Mouse (Mus musculus) embryonic facial prominence, embryonic 15.5 days (tissue): ENCODE data around the gene Myh9. TPM values are rescaled to one million over a fixed set of nuclear protein-coding genes. Genes with fewer than 3 reads are reported as not detected.

Source experiments
- ATAC-seq: fragments of 200-750 bp; cut with Nextera tagmentation; 2 replicates; pipeline ENCODE4 v1.8.0; 2017; ENCODE audit warnings: low read depth, moderate TSS enrichment; ENCODE audit not compliant: insufficient number of reproducible peaks, low FRiP score, low TSS enrichment
- H3K27ac ChIP-seq: fragments of 300-500 bp; sonication (generic); replicated peaks from 2 replicates; pipeline ENCODE4 v1.5.1; 2015; ENCODE audit warnings: mild to moderate bottlenecking, inconsistent platforms
- H3K27me3 ChIP-seq: fragments of 300-500 bp; sonication (generic); 2 replicates; pipeline ENCODE4 v1.6.1; 2015; ENCODE audit warnings: inconsistent platforms
- H3K36me3 ChIP-seq: fragments of 300-500 bp; sonication (generic); 2 replicates; pipeline ENCODE4 v1.6.1; 2015; ENCODE audit warnings: mild to moderate bottlenecking, inconsistent platforms
- H3K4me1 ChIP-seq: fragments of 300-500 bp; sonication (generic); 2 replicates; pipeline ENCODE4 v1.6.1; 2015; ENCODE audit warnings: inconsistent platforms
- H3K4me2 ChIP-seq: fragments of 300-500 bp; sonication (generic); replicated peaks from 2 replicates; pipeline ENCODE4 v1.6.1; 2015; ENCODE audit warnings: mild to moderate bottlenecking, inconsistent platforms
- H3K4me3 ChIP-seq: fragments of 300-500 bp; sonication (generic); replicated peaks from 2 replicates; pipeline ENCODE4 v1.5.1; 2015; ENCODE audit warnings: mild to moderate bottlenecking, inconsistent platforms
- H3K9ac ChIP-seq: fragments of 300-500 bp; sonication (generic); 2 replicates; pipeline ENCODE4 v1.6.1; 2015; ENCODE audit warnings: inconsistent platforms
- H3K9me3 ChIP-seq: fragments of 300-500 bp; sonication (generic); replicated peaks from 2 replicates; pipeline ENCODE4 v1.6.1; 2016; ENCODE audit warnings: inconsistent platforms
- WGBS: fragments of 180-500 bp; shearing (Covaris S2); methylation state at CpG from one replicate; pipeline ENCODE4 v1.1.7; 2015; 5-methylcytosine and 5-hydroxymethylcytosine counted together
- polyA plus RNA-seq: library from polyadenylated mRNA; unstranded; fragments of >200 nt; fragmentation: Nextera tagmentation; extraction: Ambion mirVana; gene quantifications from 2 replicates; pipeline ENCODE4 v1.2.1, GENCODE M21; 2015

Myh9 gene
- polyA plus RNA-seq, 1 experiment from 2014 or later, result 41.1 TPM

GRCm38 (mm10) chr15:77841361-77842046 is 471 bp downstream of the Myh9 start:
- no peaks in the 10 kb centered on the region for H3K27me3 ChIP-seq
- H3K4me3 ChIP-seq, result peak overlapping the region; percentile 92
- peak overlapping the region; percentile 85 for H3K4me2 ChIP-seq
- WGBS, result under 1% methylated on average over 78 of the region's 80 CpGs
- peak overlapping the region; percentile 93 for H3K27ac ChIP-seq
- no peaks in the 10 kb centered on the region for H3K9me3 ChIP-seq
- peak overlapping the region; percentile 91 for H3K9ac ChIP-seq
- no peaks in the 10 kb centered on the region for H3K36me3 ChIP-seq
- H3K4me1 ChIP-seq, result peaks cover 52% of the 10 kb centered on the region
- ATAC-seq, result peak; percentile 10

GRCm38 (mm10) chr15:77840450-77841360 is 1.3 kb downstream of the Myh9 start:
- Histone ChIP-seq H3K4me3 (peak overlapping the region; percentile 92), H3K36me3 (no peaks in the 10 kb centered on the region), H3K9me3 (no peaks in the 10 kb centered on the region), H3K9ac (peak overlapping the region; percentile 91), H3K4me2 (peak overlapping the region; percentile 85), H3K4me1 (peaks cover 60% of the 10 kb centered on the region), H3K27me3 (no peaks in the 10 kb centered on the region), H3K27ac (peak overlapping the region; percentile 93)
- ATAC-seq, result no peak
- WGBS, result 4% methylated on average over 36 of the region's 36 CpGs

GRCm38 (mm10) chr15:77839529-77840286 is 2.3 kb downstream of the Myh9 start:
- 16% methylated on average over 10 of the region's 10 CpGs for WGBS
- no peak for ATAC-seq
- no peaks in the 10 kb centered on the region for H3K9me3 ChIP-seq
- peak overlapping the region; percentile 74 for H3K27ac ChIP-seq
- peak overlapping the region; percentile 92 for H3K4me3 ChIP-seq
- no peaks in the 10 kb centered on the region for H3K27me3 ChIP-seq
- peak overlapping the region; percentile 85 for H3K4me2 ChIP-seq
- H3K4me1 ChIP-seq, result peaks cover 69% of the 10 kb centered on the region
- no peaks in the 10 kb centered on the region for H3K36me3 ChIP-seq
- H3K9ac ChIP-seq, result peak overlapping the region; percentile 91

GRCm38 (mm10) chr15:77838530-77839387 is 3.2 kb downstream of the Myh9 start:
- Histone ChIP-seq H3K4me2 (peak overlapping the region; percentile 85), H3K9me3 (no peaks in the 10 kb centered on the region), H3K4me1 (peaks cover 79% of the 10 kb centered on the region), H3K4me3 (peak overlapping the region; percentile 92; the same call in 1 of the 2 replicates), H3K27me3 (no peaks in the 10 kb centered on the region), H3K27ac (peak overlapping the region; percentile 74), H3K36me3 (no peaks in the 10 kb centered on the region), H3K9ac (no peak overlapping the region)
- no peak for ATAC-seq
- 31% methylated on average over 4 of the region's 4 CpGs for WGBS

- no peaks in the 10 kb centered on the region for H3K9me3 ChIP-seq
- no peaks in the 10 kb centered on the region for H3K36me3 ChIP-seq
- peak overlapping the region; percentile 36; the same call in 1 of the 2 replicates for H3K27ac ChIP-seq
- H3K27me3 ChIP-seq, result no peaks in the 10 kb centered on the region
- H3K4me1 ChIP-seq, result peaks cover 78% of the 10 kb centered on the region
- H3K9ac ChIP-seq, result no peak overlapping the region
- H3K4me2 ChIP-seq, result peak overlapping the region; percentile 10; the same call in 1 of the 2 replicates
- H3K4me3 ChIP-seq, result no peak overlapping the region
- 59% methylated on average over 10 of the region's 10 CpGs for WGBS
- no peak for ATAC-seq
Measured at GRCm38 (mm10) chr15:77837444-77838117, 4.4 kb downstream of the Myh9 start.

- H3K4me2 ChIP-seq, result no peak overlapping the region
- no peak overlapping the region for H3K4me3 ChIP-seq
- no peaks in the 10 kb centered on the region for H3K36me3 ChIP-seq
- peaks cover 77% of the 10 kb centered on the region for H3K4me1 ChIP-seq
- H3K27ac ChIP-seq, result 0 out of 2 replicates have a peak overlapping the region, but pooled peaks have one; percentile 74
- H3K9me3 ChIP-seq, result no peaks in the 10 kb centered on the region
- no peak overlapping the region for H3K9ac ChIP-seq
- 51% methylated on average over 6 of the region's 6 CpGs for WGBS
- no peaks in the 10 kb centered on the region for H3K27me3 ChIP-seq
- ATAC-seq, result no peak
Measured at GRCm38 (mm10) chr15:77836692-77837443, 5.1 kb downstream of the Myh9 start.

GRCm38 (mm10) chr15:77835930-77836653 is 5.9 kb downstream of the Myh9 start:
- Histone ChIP-seq H3K4me3 (no peak overlapping the region), H3K9me3 (no peaks in the 10 kb centered on the region), H3K36me3 (no peaks in the 10 kb centered on the region), H3K4me1 (peaks cover 84% of the 10 kb centered on the region), H3K27me3 (no peaks in the 10 kb centered on the region), H3K27ac (peak overlapping the region; percentile 74), H3K9ac (no peak overlapping the region), H3K4me2 (peak overlapping the region; percentile 22)
- WGBS, result 23% methylated on average over 9 of the region's 9 CpGs
- ATAC-seq, result peak; percentile 84

- no peak overlapping the region for H3K4me3 ChIP-seq
- peak overlapping the region; percentile 39; the same call in 1 of the 2 replicates for H3K27ac ChIP-seq
- no peak overlapping the region for H3K4me2 ChIP-seq
- no peak overlapping the region for H3K9ac ChIP-seq
- 70% methylated on average over 15 of the region's 15 CpGs for WGBS
- no peak for ATAC-seq
- H3K36me3 ChIP-seq, result no peaks in the 10 kb centered on the region
- peaks cover 75% of the 10 kb centered on the region for H3K4me1 ChIP-seq
- H3K27me3 ChIP-seq, result no peaks in the 10 kb centered on the region
- no peaks in the 10 kb centered on the region for H3K9me3 ChIP-seq
Measured at GRCm38 (mm10) chr15:77834336-77835268, 7.4 kb downstream of the Myh9 start.
